Mouse (Mus musculus): ENCODE measurements around the gene Olfr435. TPM values are rescaled to one million over a fixed set of nuclear protein-coding genes. Genes with fewer than 3 reads are reported as not detected.

Gene Olfr435
- not detected for polyA plus RNA-seq (2017; shearing (Covaris generic))

GRCm38 (mm10) chr6:43196781-43197180 is at the start of gene Olfr435:
Gene Olfr435, plus strand, starts transcription at chr6:43197146.

DNA sequence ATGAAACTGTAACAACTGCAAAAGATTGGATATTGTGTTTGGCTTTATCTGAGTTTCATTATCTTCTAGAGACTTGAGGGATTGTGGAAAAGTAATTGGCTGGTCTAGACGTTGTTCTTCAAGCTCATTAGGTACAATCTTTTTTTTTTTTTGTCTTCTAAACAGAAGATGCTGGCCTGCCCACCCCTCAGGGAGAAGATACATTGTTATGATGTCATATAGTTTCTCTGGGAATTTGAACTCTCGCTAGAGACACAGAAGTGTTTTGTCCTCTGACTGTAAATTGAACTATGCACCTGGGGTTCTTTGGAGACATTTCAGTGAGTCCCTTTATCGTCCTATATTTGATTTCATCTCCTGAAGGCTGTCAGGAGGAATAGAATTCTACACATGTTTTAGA is 34.0 kb upstream of the Olfr435 start, which contains the start of gene Olfr437:
Olfr437 (plus strand) TSS at position 301 of the 400 bp plus-strand sequence.

GRCm38 (mm10) chr6:43171840-43172239 is 25.1 kb upstream of the Olfr435 start, which contains the start of gene Olfr13:
Gene Olfr13, plus strand, starts transcription at chr6:43172140.

GRCm38 (mm10) chr6:43212873-43213272 is 15.9 kb downstream of the Olfr435 start, which contains the start of gene Olfr434:
Gene Olfr434, plus strand, starts transcription at chr6:43213021.

DNA sequence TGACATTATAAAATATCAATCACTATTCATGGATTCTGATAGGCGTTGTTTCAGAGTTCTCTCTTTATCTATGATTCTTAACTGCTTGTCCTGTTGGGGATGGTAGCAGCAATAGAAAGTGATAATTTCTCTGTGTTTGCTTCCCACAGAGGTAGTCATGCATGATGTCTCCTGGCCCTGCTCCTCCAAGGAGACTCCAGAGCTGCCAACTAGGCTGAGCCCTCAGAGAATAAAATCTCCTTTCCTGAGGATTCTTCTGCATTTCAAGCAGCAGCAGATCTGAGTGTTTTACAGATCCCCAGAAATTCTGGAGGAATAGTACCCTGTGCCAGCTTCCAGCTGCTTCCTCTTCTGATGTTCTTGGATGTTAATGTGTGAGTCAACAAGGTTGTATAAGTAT is 34.3 kb downstream of the Olfr435 start, which contains the start of gene Olfr47:
Olfr47 (plus strand) TSS at position 275 of the 400 bp plus-strand sequence.

Other genes with a start within 250 kb of the Olfr435 start
- not detected for gene Olfr444, start 248.1 kb upstream of the Olfr435 start, polyA plus RNA-seq (2017; shearing (Covaris generic))
- not detected for gene Olfr441, start 90.8 kb upstream of the Olfr435 start, polyA plus RNA-seq (2017; shearing (Covaris generic))
- gene Olfr237-ps1, start 50.6 kb upstream of the Olfr435 start, polyA plus RNA-seq (2017; shearing (Covaris generic)) = 0.06 TPM
- not detected for gene Olfr437, start 33.9 kb upstream of the Olfr435 start, polyA plus RNA-seq (2017; shearing (Covaris generic))
- not detected for gene Olfr13, start 25.0 kb upstream of the Olfr435 start, polyA plus RNA-seq (2017; shearing (Covaris generic))
- gene Olfr434, start 15.9 kb downstream of the Olfr435 start, polyA plus RNA-seq (2017; shearing (Covaris generic)) = not detected
- gene Olfr47, start 34.4 kb downstream of the Olfr435 start, polyA plus RNA-seq (2017; shearing (Covaris generic)) = not detected
- 4.1 TPM for gene Arhgef5, start 68.4 kb downstream of the Olfr435 start, polyA plus RNA-seq (2017; shearing (Covaris generic))
- not detected for gene Nobox, start 112.4 kb downstream of the Olfr435 start, polyA plus RNA-seq (2017; shearing (Covaris generic))